Mouse (Mus musculus): ENCODE data around the gene Vmn1r81.

The Vmn1r81 gene

DNA sequence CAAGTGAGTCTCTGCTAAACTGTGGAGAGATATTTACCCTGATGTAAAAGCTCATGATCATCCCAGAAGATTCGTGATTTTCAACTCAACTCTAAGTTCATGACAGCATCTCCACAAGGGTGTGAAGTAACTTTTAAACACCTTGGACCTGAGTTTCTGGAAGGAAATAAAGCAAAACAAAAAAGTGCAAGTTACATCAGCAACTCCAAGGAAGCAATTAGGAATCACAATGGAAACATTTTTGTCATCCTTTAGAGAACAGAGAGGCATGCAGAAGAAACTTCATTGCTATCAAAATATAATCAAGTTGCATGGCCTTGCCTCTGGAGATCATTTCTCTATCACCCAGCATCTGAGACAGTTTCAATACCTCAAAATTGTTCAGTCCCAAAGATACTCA is at the start of gene Vmn1r81:
Gene Vmn1r81, minus strand, starts transcription at position 101 of the 400 bp plus-strand sequence.
- DNase-seq, result no peak

GRCm38 (mm10) chr7:12300130-12300529 is 32.1 kb upstream of the Vmn1r81 start, which contains the start of gene Vmn1r82:
Vmn1r82 (plus strand) TSS chr7:12300430.
- DNase-seq, result no peak

DNA sequence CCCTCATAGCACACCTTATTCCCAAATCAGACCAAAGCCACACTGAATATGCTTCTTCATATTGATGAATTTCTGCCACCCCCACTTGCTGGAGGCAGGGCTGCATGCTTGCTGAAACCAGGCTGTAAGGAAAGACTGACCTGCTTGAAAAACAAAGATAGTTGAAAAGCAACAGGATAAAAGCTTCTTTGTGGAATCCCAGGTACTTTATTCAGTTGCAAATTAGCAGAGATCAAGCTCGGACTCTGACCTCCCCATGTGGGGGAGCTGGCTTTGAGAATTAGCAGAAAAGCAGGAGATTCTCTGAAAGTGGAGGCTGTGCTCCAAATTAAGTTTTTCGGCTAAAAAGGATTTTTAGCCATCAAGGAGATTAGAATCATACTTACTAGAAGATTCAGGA is 63.9 kb downstream of the Vmn1r81 start:
- DNase-seq, result no peak

All from cerebellum, adult 11-12 months (tissue).